Mouse (Mus musculus) heart, embryonic 11.5 days (tissue): ENCODE measurements around the gene Wdfy4. TPM values are rescaled to one million over a fixed set of nuclear protein-coding genes. Genes with fewer than 3 reads are reported as not detected.

Experiments used
- ATAC-seq: fragments of 200-750 bp; cut with Nextera tagmentation; replicated peaks from 2 replicates; pipeline ENCODE4 v1.8.0; 2017; ENCODE audit warnings: moderate library complexity; ENCODE audit not compliant: insufficient number of reproducible peaks, low FRiP score, low TSS enrichment
- H3K27ac ChIP-seq: fragments of 300-500 bp; sonication (generic); 2 replicates; pipeline ENCODE4 v1.5.1; 2014; ENCODE audit warnings: mild to moderate bottlenecking, low read depth, low read length
- H3K27me3 ChIP-seq: fragments of 300-500 bp; sonication (generic); 2 replicates; pipeline ENCODE4 v1.6.1; 2014; ENCODE audit warnings: mild to moderate bottlenecking, low read length, mixed read lengths; ENCODE audit not compliant: control insufficient read depth, insufficient read depth
- H3K36me3 ChIP-seq: fragments of 300-500 bp; sonication (generic); 2 replicates; pipeline ENCODE4 v1.6.1; 2014; ENCODE audit warnings: mild to moderate bottlenecking, low read length, moderate library complexity, mixed read lengths; ENCODE audit not compliant: control insufficient read depth, insufficient read depth
- H3K4me1 ChIP-seq: fragments of 300-500 bp; sonication (generic); 2 replicates; pipeline ENCODE4 v1.6.1; 2014; ENCODE audit warnings: low read length; ENCODE audit not compliant: control insufficient read depth, insufficient read depth
- H3K4me2 ChIP-seq: fragments of 300-500 bp; sonication (generic); 2 replicates; pipeline ENCODE4 v1.6.1; 2014; ENCODE audit warnings: mild to moderate bottlenecking, moderate library complexity
- H3K4me3 ChIP-seq: fragments of 300-500 bp; sonication (generic); 2 replicates; pipeline ENCODE4 v1.5.1; 2014; ENCODE audit warnings: low read depth, low read length
- H3K9ac ChIP-seq: fragments of 300-500 bp; sonication (generic); 2 replicates; pipeline ENCODE4 v1.6.1; 2014; ENCODE audit warnings: mild to moderate bottlenecking, low read depth, low read length, moderate library complexity
- H3K9me3 ChIP-seq: fragments of 300-500 bp; sonication (generic); replicated peaks from 2 replicates; pipeline ENCODE4 v1.6.1; 2016; ENCODE audit warnings: low read length; ENCODE audit not compliant: control insufficient read depth
- WGBS: fragments of 180-500 bp; shearing (Covaris S2); extraction: QIAGEN DNeasy Blood & Tissue Kit; methylation state at CpG from one replicate; pipeline ENCODE4 v1.1.7; 2014; ENCODE audit not compliant: insufficient replicate concordance; 5-methylcytosine and 5-hydroxymethylcytosine counted together
- polyA plus RNA-seq: library from polyadenylated mRNA; unstranded; fragments of >200 nt; fragmentation: Nextera tagmentation; extraction: Ambion mirVana; gene quantifications from 2 replicates; pipeline ENCODE4 v1.2.1, GENCODE M21; 2014

Wdfy4 gene
- polyA plus RNA-seq, 1 experiment from 2014 or later = 0.19 TPM

GRCm38 (mm10) chr14:33131044-33131758, 54.1 kb downstream of the Wdfy4 start:
- Histone ChIP-seq H3K27me3 (no peaks in the 10 kb centered on the region; the same call in 1 of the 2 replicates), H3K36me3 (no peaks in the 10 kb centered on the region), H3K4me3 (no peak overlapping the region), H3K4me2 (no peak overlapping the region), H3K4me1 (no peaks in the 10 kb centered on the region), H3K9ac (no peak overlapping the region), H3K9me3 (no peaks in the 10 kb centered on the region), H3K27ac (no peak overlapping the region)
- no peak for ATAC-seq
- 67% methylated on average over 7 of the region's 7 CpGs for WGBS

- Histone ChIP-seq H3K36me3 (no peaks in the 10 kb centered on the region), H3K4me1 (no peaks in the 10 kb centered on the region), H3K4me2 (no peak overlapping the region), H3K4me3 (no peak overlapping the region), H3K27ac (no peak overlapping the region), H3K9ac (no peak overlapping the region), H3K9me3 (no peaks in the 10 kb centered on the region), H3K27me3 (no peaks in the 10 kb centered on the region)
- no peak for ATAC-seq
- 53% methylated on average over 1 of the region's 1 CpGs for WGBS
These were observed 68.7 kb downstream of the Wdfy4 start for GRCm38 (mm10) chr14:33116590-33116989.

GRCm38 (mm10) chr14:33104809-33105208, 80.5 kb downstream of the Wdfy4 start:
- Histone ChIP-seq H3K27me3 (no peaks in the 10 kb centered on the region), H3K27ac (no peak overlapping the region), H3K4me2 (no peak overlapping the region), H3K9ac (no peak overlapping the region), H3K9me3 (no peaks in the 10 kb centered on the region), H3K4me3 (no peak overlapping the region), H3K36me3 (no peaks in the 10 kb centered on the region), H3K4me1 (0 out of 2 replicates have a peak, but pooled peaks cover 3% of the 10 kb centered on the region)
- no peak for ATAC-seq
- WGBS = 59% methylated on average over 3 of the region's 3 CpGs

- H3K4me2 ChIP-seq = no peak overlapping the region
- H3K36me3 ChIP-seq = no peaks in the 10 kb centered on the region
- H3K4me3 ChIP-seq = no peak overlapping the region
- no peak overlapping the region for H3K9ac ChIP-seq
- H3K4me1 ChIP-seq = 0 out of 2 replicates have a peak, but pooled peaks cover 3% of the 10 kb centered on the region
- ATAC-seq = no peak
- H3K27ac ChIP-seq = no peak overlapping the region
- no peaks in the 10 kb centered on the region for H3K9me3 ChIP-seq
- H3K27me3 ChIP-seq = no peaks in the 10 kb centered on the region
- 39% methylated on average over 2 of the region's 2 CpGs for WGBS
These were observed 83.7 kb downstream of the Wdfy4 start for GRCm38 (mm10) chr14:33101609-33102008.

- Histone ChIP-seq H3K9ac (no peak overlapping the region), H3K4me2 (no peak overlapping the region), H3K4me3 (no peak overlapping the region), H3K9me3 (no peaks in the 10 kb centered on the region), H3K27me3 (no peaks in the 10 kb centered on the region), H3K36me3 (no peaks in the 10 kb centered on the region), H3K27ac (no peak overlapping the region), H3K4me1 (0 out of 2 replicates have a peak, but pooled peaks cover 3% of the 10 kb centered on the region)
- ATAC-seq = no peak
- WGBS = 66% methylated on average over 5 of the region's 5 CpGs
These were observed 85.4 kb downstream of the Wdfy4 start for GRCm38 (mm10) chr14:33099926-33100325.

GRCm38 (mm10) chr14:33099111-33099510, 86.2 kb downstream of the Wdfy4 start:
- Histone ChIP-seq H3K4me3 (no peak overlapping the region), H3K9me3 (no peaks in the 10 kb centered on the region), H3K4me2 (no peak overlapping the region), H3K36me3 (no peaks in the 10 kb centered on the region), H3K27me3 (no peaks in the 10 kb centered on the region), H3K9ac (no peak overlapping the region), H3K27ac (no peak overlapping the region), H3K4me1 (0 out of 2 replicates have a peak, but pooled peaks cover 3% of the 10 kb centered on the region)
- 61% methylated on average over 7 of the region's 7 CpGs for WGBS
- ATAC-seq = no peak

- H3K4me1 ChIP-seq = 0 out of 2 replicates have a peak, but pooled peaks cover 3% of the 10 kb centered on the region
- H3K9me3 ChIP-seq = no peaks in the 10 kb centered on the region
- no peak for ATAC-seq
- no peak overlapping the region for H3K27ac ChIP-seq
- no peak overlapping the region for H3K4me2 ChIP-seq
- no peak overlapping the region for H3K9ac ChIP-seq
- WGBS = 80% methylated on average over 5 of the region's 5 CpGs
- no peaks in the 10 kb centered on the region for H3K36me3 ChIP-seq
- no peak overlapping the region for H3K4me3 ChIP-seq
- H3K27me3 ChIP-seq = no peaks in the 10 kb centered on the region
These were observed 88.8 kb downstream of the Wdfy4 start for GRCm38 (mm10) chr14:33096462-33096861.

GRCm38 (mm10) chr14:33083326-33083725, 102.0 kb downstream of the Wdfy4 start:
- ATAC-seq = no peak
- no peak overlapping the region for H3K4me3 ChIP-seq
- H3K27ac ChIP-seq = no peak overlapping the region
- no peak overlapping the region for H3K9ac ChIP-seq
- 74% methylated on average over 8 of the region's 8 CpGs for WGBS
- no peak overlapping the region for H3K4me2 ChIP-seq
- no peaks in the 10 kb centered on the region for H3K9me3 ChIP-seq
- no peaks in the 10 kb centered on the region for H3K27me3 ChIP-seq
- H3K36me3 ChIP-seq = no peaks in the 10 kb centered on the region
- H3K4me1 ChIP-seq = no peaks in the 10 kb centered on the region

GRCm38 (mm10) chr14:33082301-33082700, 103.0 kb downstream of the Wdfy4 start:
- Histone ChIP-seq H3K27me3 (no peaks in the 10 kb centered on the region), H3K4me2 (no peak overlapping the region), H3K4me1 (no peaks in the 10 kb centered on the region), H3K36me3 (no peaks in the 10 kb centered on the region), H3K9me3 (no peaks in the 10 kb centered on the region), H3K27ac (no peak overlapping the region), H3K4me3 (no peak overlapping the region), H3K9ac (no peak overlapping the region)
- 65% methylated on average over 1 of the region's 1 CpGs for WGBS
- ATAC-seq = no peak
